Mouse (Mus musculus) hindbrain, embryonic 14.5 days (tissue): ENCODE results near the gene Atg4d. TPM values are rescaled to one million over a fixed set of nuclear protein-coding genes. Genes with fewer than 3 reads are reported as not detected.

Source experiments
- ATAC-seq: fragments of 200-750 bp; cut with Nextera tagmentation; 2 replicates; pipeline ENCODE4 v1.8.0; 2017; ENCODE audit warnings: moderate number of reproducible peaks, mild to moderate bottlenecking, moderate TSS enrichment, moderate library complexity; ENCODE audit not compliant: low FRiP score
- DNase-seq: peaks from one replicate; pipeline ENCODE4 v3.0.0-alpha.2; 2015; ENCODE audit warnings: low spot score
- H3K27ac ChIP-seq: fragments of 300-500 bp; sonication (generic); 2 replicates; pipeline ENCODE4 v1.5.1; 2014; ENCODE audit warnings: mild to moderate bottlenecking, moderate library complexity
- H3K27me3 ChIP-seq: fragments of 300-500 bp; sonication (generic); 2 replicates; pipeline ENCODE4 v1.6.1; 2014; ENCODE audit warnings: mild to moderate bottlenecking, low read length, mixed read lengths; ENCODE audit not compliant: control insufficient read depth, insufficient read depth
- H3K36me3 ChIP-seq: fragments of 300-500 bp; sonication (generic); replicated peaks from 2 replicates; pipeline ENCODE4 v1.6.1; 2014; ENCODE audit not compliant: control insufficient read depth, insufficient read depth
- H3K4me1 ChIP-seq: fragments of 300-500 bp; sonication (generic); replicated peaks from 2 replicates; pipeline ENCODE4 v1.6.1; 2014; ENCODE audit warnings: antibody characterized with exemption, low read length, mixed read lengths; ENCODE audit not compliant: control insufficient read depth, insufficient read depth
- H3K4me2 ChIP-seq: fragments of 300-500 bp; sonication (generic); replicated peaks from 2 replicates; pipeline ENCODE4 v1.6.1; 2014; ENCODE audit warnings: mild to moderate bottlenecking, moderate library complexity
- H3K4me3 ChIP-seq: fragments of 300-500 bp; sonication (generic); replicated peaks from 2 replicates; pipeline ENCODE4 v1.5.1; 2014; ENCODE audit warnings: mild to moderate bottlenecking, low read length
- H3K9ac ChIP-seq: fragments of 300-500 bp; sonication (generic); 2 replicates; pipeline ENCODE4 v1.6.1; 2014
- H3K9me3 ChIP-seq: fragments of 300-500 bp; sonication (generic); 2 replicates; pipeline ENCODE4 v1.6.1; 2016; ENCODE audit warnings: low read length; ENCODE audit not compliant: control insufficient read depth
- WGBS: fragments of 180-500 bp; shearing (Covaris S2); extraction: QIAGEN DNeasy Blood & Tissue Kit; methylation state at CpG from one replicate; pipeline ENCODE4 v1.1.7; 2014; 5-methylcytosine and 5-hydroxymethylcytosine counted together
- polyA plus RNA-seq: library from polyadenylated mRNA; unstranded; fragments of >200 nt; fragmentation: Nextera tagmentation; extraction: Ambion mirVana; gene quantifications from 2 replicates; pipeline ENCODE4 v1.2.1, GENCODE M21; 2014

Atg4d gene
- polyA plus RNA-seq, 1 experiment from 2014 or later, result 38.1 TPM

- 2% methylated on average over 30 of the region's 31 CpGs for WGBS
- no peaks in the 10 kb centered on the region for H3K9me3 ChIP-seq
- peaks cover 21% of the 10 kb centered on the region for H3K4me1 ChIP-seq
- H3K27ac ChIP-seq, result peak overlapping the region; percentile 90
- peaks cover 23% of the 10 kb centered on the region for H3K36me3 ChIP-seq
- DNase-seq, result no peak
- peak overlapping the region; percentile 98 for H3K9ac ChIP-seq
- peaks cover 12% of the 10 kb centered on the region for H3K27me3 ChIP-seq
- peak overlapping the region; percentile 92 for H3K4me3 ChIP-seq
- ATAC-seq, result no peak; the same call in 1 of the 2 replicates
- peak overlapping the region; percentile 65 for H3K4me2 ChIP-seq
Observed at GRCm38 (mm10) chr9:21238004-21238732, 26.9 kb upstream of the Atg4d start.

GRCm38 (mm10) chr9:21238733-21239464 is 26.2 kb upstream of the Atg4d start, which contains the start of gene Keap1:
Gene Keap1 (minus strand): TSS chr9:21239361.
- peaks cover 22% of the 10 kb centered on the region for H3K4me1 ChIP-seq
- H3K9ac ChIP-seq, result peak within 1 kb of the TSS; percentile 98
- WGBS, result under 1% methylated on average over 80 of the region's 90 CpGs
- peaks cover 19% of the 10 kb centered on the region for H3K27me3 ChIP-seq
- H3K27ac ChIP-seq, result peak within 1 kb of the TSS; percentile 90
- H3K4me3 ChIP-seq, result peak within 1 kb of the TSS; percentile 92
- peak; percentile 71 for DNase-seq
- peak within 1 kb of the TSS; percentile 65 for H3K4me2 ChIP-seq
- peaks cover 15% of the 10 kb centered on the region for H3K36me3 ChIP-seq
- no peaks in the 10 kb centered on the region for H3K9me3 ChIP-seq
- ATAC-seq, result peak; percentile 86

- Histone ChIP-seq H3K27ac (no peak overlapping the region), H3K4me3 (peak overlapping the region; percentile 92), H3K36me3 (peaks cover 10% of the 10 kb centered on the region), H3K9ac (peak overlapping the region; percentile 98), H3K27me3 (peaks cover 25% of the 10 kb centered on the region), H3K9me3 (no peaks in the 10 kb centered on the region), H3K4me2 (peak overlapping the region; percentile 65), H3K4me1 (peaks cover 28% of the 10 kb centered on the region)
- 35% methylated on average over 4 of the region's 4 CpGs for WGBS
- DNase-seq (no peak), ATAC-seq (no peak)
Observed at GRCm38 (mm10) chr9:21239465-21239848, 25.6 kb upstream of the Atg4d start.

- Histone ChIP-seq H3K36me3 (no peaks in the 10 kb centered on the region; the same call in 1 of the 2 replicates), H3K27me3 (peaks cover 43% of the 10 kb centered on the region), H3K9me3 (no peaks in the 10 kb centered on the region), H3K4me1 (peaks cover 25% of the 10 kb centered on the region), H3K27ac (no peak overlapping the region), H3K4me2 (no peak overlapping the region), H3K9ac (no peak overlapping the region), H3K4me3 (no peak overlapping the region)
- 2% methylated on average over 11 of the region's 11 CpGs for WGBS
- DNase-seq, result peak; percentile 84
- no peak for ATAC-seq
Observed at GRCm38 (mm10) chr9:21241343-21241742, 23.8 kb upstream of the Atg4d start.

GRCm38 (mm10) chr9:21243826-21244427 is 21.2 kb upstream of the Atg4d start:
- Histone ChIP-seq H3K9ac (peak overlapping the region; percentile 61), H3K4me2 (peak overlapping the region; percentile 83), H3K4me3 (peak overlapping the region; percentile 44), H3K9me3 (no peaks in the 10 kb centered on the region), H3K27ac (peak overlapping the region; percentile 57), H3K4me1 (peaks cover 15% of the 10 kb centered on the region; the same call in 1 of the 2 replicates), H3K36me3 (no peaks in the 10 kb centered on the region), H3K27me3 (peaks cover 65% of the 10 kb centered on the region)
- DNase-seq (no peak), ATAC-seq (no peak)
- WGBS, result 4% methylated on average over 42 of the region's 42 CpGs

GRCm38 (mm10) chr9:21244428-21245112 is 20.5 kb upstream of the Atg4d start:
- under 1% methylated on average over 72 of the region's 72 CpGs for WGBS
- H3K4me1 ChIP-seq, result peaks cover 15% of the 10 kb centered on the region; the same call in 1 of the 2 replicates
- DNase-seq, result peak; percentile 52
- peak overlapping the region; percentile 57 for H3K27ac ChIP-seq
- peak overlapping the region; percentile 83 for H3K4me2 ChIP-seq
- H3K9me3 ChIP-seq, result no peaks in the 10 kb centered on the region
- peak overlapping the region; percentile 61 for H3K9ac ChIP-seq
- H3K36me3 ChIP-seq, result no peaks in the 10 kb centered on the region
- H3K4me3 ChIP-seq, result peak overlapping the region; percentile 44
- peaks cover 72% of the 10 kb centered on the region for H3K27me3 ChIP-seq
- peak; percentile 63 for ATAC-seq

GRCm38 (mm10) chr9:21245113-21245487 is 20.0 kb upstream of the Atg4d start:
- DNase-seq (no peak), ATAC-seq (0 out of 2 replicates have a peak, but pooled peaks have one; percentile 1)
- Histone ChIP-seq H3K4me1 (peaks cover 15% of the 10 kb centered on the region; the same call in 1 of the 2 replicates), H3K36me3 (no peaks in the 10 kb centered on the region), H3K4me3 (peak overlapping the region; percentile 44), H3K9ac (peak overlapping the region; percentile 61), H3K9me3 (no peaks in the 10 kb centered on the region), H3K4me2 (peak overlapping the region; percentile 83), H3K27ac (peak overlapping the region; percentile 57; the same call in 1 of the 2 replicates), H3K27me3 (peaks cover 77% of the 10 kb centered on the region)
- WGBS, result 2% methylated on average over 16 of the region's 16 CpGs

- Histone ChIP-seq H3K36me3 (no peaks in the 10 kb centered on the region), H3K9ac (no peak overlapping the region), H3K4me2 (no peak overlapping the region), H3K27me3 (peaks cover 89% of the 10 kb centered on the region), H3K4me1 (peaks cover 15% of the 10 kb centered on the region; the same call in 1 of the 2 replicates), H3K9me3 (no peaks in the 10 kb centered on the region), H3K27ac (no peak overlapping the region), H3K4me3 (no peak overlapping the region)
- 75% methylated on average over 1 of the region's 1 CpGs for WGBS
- DNase-seq, result no peak
- ATAC-seq, result no peak
Observed at GRCm38 (mm10) chr9:21246342-21246741, 18.8 kb upstream of the Atg4d start.
